ENCODE assay signal across 8 mouse cellular contexts in genomic region chr11:9317076-9317929, GRCm38 (mm10).
DNase-seq lines count a peak whose midpoint lies in the region; ATAC-seq and TF ChIP-seq lines count a peak whose summit lies in the region.

No protein-coding gene starts in this region.

- H3K9ac ChIP-seq in heart, adult 2 months (ENCODE audit: low read depth, low read length) = no peak overlapping the region
- H3K9ac ChIP-seq in kidney, embryonic 14.5 days (ENCODE audit: low read depth, low read length) = no peak overlapping the region
- H3K9ac ChIP-seq in limb, embryonic 13.5 days = no peak overlapping the region
- H3K9ac ChIP-seq in stomach, embryonic 16.5 days (ENCODE audit: low read length) = no peak overlapping the region

- no peak overlapping the region for H3K4me2 ChIP-seq in kidney, embryonic 14.5 days (replicated peaks; ENCODE audit: low read depth, low read length)
- no peak overlapping the region for H3K4me2 ChIP-seq in limb, embryonic 13.5 days (replicated peaks)
- no peak overlapping the region for H3K4me2 ChIP-seq in stomach, embryonic 16.5 days (ENCODE audit: low read depth, low read length)

- no peaks in the 10 kb centered on the region for H3K36me3 ChIP-seq in heart, adult 2 months (ENCODE audit: control insufficient read depth, insufficient read depth, low read length)
- no peaks in the 10 kb centered on the region for H3K36me3 ChIP-seq in heart, embryonic 10.5 days
- H3K36me3 ChIP-seq in kidney, embryonic 14.5 days (ENCODE audit: control insufficient read depth, insufficient read depth, low read length) = no peaks in the 10 kb centered on the region
- H3K36me3 ChIP-seq in limb, embryonic 13.5 days = no peaks in the 10 kb centered on the region
- no peaks in the 10 kb centered on the region for H3K36me3 ChIP-seq in stomach, embryonic 16.5 days (ENCODE audit: control insufficient read depth, insufficient read depth, low read length)

- no peaks in the 10 kb centered on the region for H3K4me1 ChIP-seq in heart, adult 2 months (ENCODE audit: control insufficient read depth, insufficient read depth, low read length)
- no peaks in the 10 kb centered on the region for H3K4me1 ChIP-seq in heart, embryonic 10.5 days
- H3K4me1 ChIP-seq in kidney, embryonic 14.5 days (ENCODE audit: control insufficient read depth, insufficient read depth, low read length) = no peaks in the 10 kb centered on the region
- H3K4me1 ChIP-seq in limb, embryonic 13.5 days = no peaks in the 10 kb centered on the region
- no peaks in the 10 kb centered on the region for H3K4me1 ChIP-seq in stomach, embryonic 16.5 days (ENCODE audit: control insufficient read depth, insufficient read depth, low read length)

- 30% methylated on average over 6 of the region's 6 CpGs for WGBS in heart, adult 2 months
- WGBS in heart, embryonic 10.5 days = 34% methylated on average over 6 of the region's 6 CpGs
- 38% methylated on average over 6 of the region's 6 CpGs for WGBS in kidney, embryonic 14.5 days
- 33% methylated on average over 6 of the region's 6 CpGs for whole genome bisulfite sequencing in limb, embryonic 13.5 days
- whole genome bisulfite sequencing in stomach, embryonic 16.5 days = 37% methylated on average over 6 of the region's 6 CpGs

- peak; percentile 23 to 55 for DNase-seq in heart, adult 2 months
- no peak for DNase-seq in heart, embryonic 10.5 days (ENCODE audit: low spot score)
- peak; percentile 17 for DNase-seq in cerebellum, adult 9-11 months
- peak; percentile 63 to 71 for DNase-seq in frontal cortex, postnatal 25 days (ENCODE audit: low spot score in 2 of 2)
- peak; percentile 36 for DNase-seq in naive thymus-derived CD4-positive, alpha-beta T cell, adult 2 months (ENCODE audit: low read depth)

- no peak overlapping the region for H3K27ac ChIP-seq in heart, adult 2 months
- no peak overlapping the region for H3K27ac ChIP-seq in heart, embryonic 10.5 days
- no peak overlapping the region for H3K27ac ChIP-seq in kidney, embryonic 14.5 days (ENCODE audit: low read depth, low read length)
- no peak overlapping the region for H3K27ac ChIP-seq in limb, embryonic 13.5 days
- no peak overlapping the region for H3K27ac ChIP-seq in stomach, embryonic 16.5 days (ENCODE audit: low read length)

- intact Hi-C loops in heart, adult 2 months (cut with DNase I) = loop anchor here (5.0 kb wide), 2 partner anchors 165 to 1815 kb away; no protein-coding TSS in a partner anchor

- no peak for TF ChIP-seq POLR2A in heart, adult 2 months (IDR thresholded peaks at IDR 0.05; ENCODE audit: insufficient read depth, low read depth, low read length)

- no peaks in the 10 kb centered on the region for H3K27me3 ChIP-seq in heart, adult 2 months (ENCODE audit: control insufficient read depth, insufficient read depth, low read length)
- no peaks in the 10 kb centered on the region for H3K27me3 ChIP-seq in heart, embryonic 10.5 days (ENCODE audit: insufficient read depth, poor library complexity, severe bottlenecking)
- H3K27me3 ChIP-seq in kidney, embryonic 14.5 days (ENCODE audit: control insufficient read depth, insufficient read depth, low read length) = no peaks in the 10 kb centered on the region
- no peaks in the 10 kb centered on the region for H3K27me3 ChIP-seq in limb, embryonic 13.5 days
- no peaks in the 10 kb centered on the region for H3K27me3 ChIP-seq in stomach, embryonic 16.5 days (ENCODE audit: control insufficient read depth, insufficient read depth, low read length)

- TF ChIP-seq EP300 in heart, adult 2 months (IDR thresholded peaks at IDR 0.05; ENCODE audit: insufficient read depth, low read depth, low read length) = 0 out of 2 replicates have a peak, but pooled peaks have one; percentile 64

- TF ChIP-seq CTCF in heart, adult 2 months (IDR thresholded peaks at IDR 0.05) = peak; percentile 92

- H3K4me3 ChIP-seq in heart, adult 2 months = no peak overlapping the region
- H3K4me3 ChIP-seq in heart, embryonic 10.5 days = no peak overlapping the region
- no peak overlapping the region for H3K4me3 ChIP-seq in kidney, embryonic 14.5 days (ENCODE audit: low read length)
- H3K4me3 ChIP-seq in limb, embryonic 13.5 days = no peak overlapping the region
- H3K4me3 ChIP-seq in stomach, embryonic 16.5 days (replicated peaks; ENCODE audit: low read length) = no peak overlapping the region

- H3K79me2 ChIP-seq in heart, adult 2 months (replicated peaks; ENCODE audit: control insufficient read depth, insufficient read depth, low read length) = no peaks in the 10 kb centered on the region

- H3K9me3 ChIP-seq in heart, embryonic 10.5 days = no peaks in the 10 kb centered on the region
- no peaks in the 10 kb centered on the region for H3K9me3 ChIP-seq in kidney, embryonic 14.5 days (ENCODE audit: control insufficient read depth, low read length)
- H3K9me3 ChIP-seq in limb, embryonic 13.5 days = no peaks in the 10 kb centered on the region
- H3K9me3 ChIP-seq in stomach, embryonic 16.5 days (replicated peaks; ENCODE audit: control insufficient read depth, low read length) = no peaks in the 10 kb centered on the region

- ATAC-seq in kidney, embryonic 14.5 days (ENCODE audit: low FRiP score, low TSS enrichment) = peak; percentile 73; the same call in 1 of the 2 replicates
- peak; percentile 79 for ATAC-seq in limb, embryonic 13.5 days (ENCODE audit: low FRiP score, low read depth)
- 0 out of 2 replicates have a peak, but pooled peaks have one; percentile 37 for ATAC-seq in stomach, embryonic 16.5 days (ENCODE audit: insufficient read depth, low FRiP score)
